Mouse (Mus musculus) gastrocnemius, adult 2 months (tissue): Measurements from ENCODE around the gene Gata3. TPM values are rescaled to one million over a fixed set of nuclear protein-coding genes. Genes with fewer than 3 reads are reported as not detected.

Experiments
- DNase-seq: peaks from one replicate; pipeline ENCODE4 v3.0.0; 2022
- H3K27ac ChIP-seq: fragments of 200-600 bp; 2 replicates; pipeline ENCODE4 v1.8.1; 2022; ENCODE audit warnings: mild to moderate bottlenecking
- H3K4me3 ChIP-seq: fragments of 200-600 bp; 2 replicates; pipeline ENCODE4 v1.8.1; 2022; ENCODE audit warnings: mild to moderate bottlenecking, moderate library complexity
- CTCF ChIP-seq: fragments of 200-600 bp; IDR thresholded peaks from 2 replicates; pipeline ENCODE4 v1.8.1; 2022; ENCODE audit warnings: antibody characterized with exemption, mild to moderate bottlenecking, moderate library complexity
- intact Hi-C: fragments of 180-260 bp; cut with DNase I; formaldehyde crosslinking; loops from one replicate; pipeline ENCODE4 v1.15.1; 2025
- total RNA-seq, 2 experiments: library from RNA; stranded (reverse); gene quantifications; 2 replicates each; pipeline ENCODE4 v1.2.3; 2021

The Gata3 gene
- total RNA-seq, 2 experiments from 2014 or later: 0.08 to 0.82 TPM

- no peak overlapping the region for H3K27ac ChIP-seq
- TF ChIP-seq CTCF: no peak
- no peak overlapping the region; the same call in 1 of the 2 replicates for H3K4me3 ChIP-seq
- intact Hi-C loops: no loop called here
- no peak for DNase-seq
These were observed 14.0 kb downstream of the Gata3 start for GRCm38 (mm10) chr2:9875676-9876357.

- intact Hi-C loops: no loop called here
- Histone ChIP-seq H3K27ac (no peak overlapping the region), H3K4me3 (no peak overlapping the region)
- TF ChIP-seq CTCF: no peak
- DNase-seq: no peak
These were observed 14.6 kb downstream of the Gata3 start for GRCm38 (mm10) chr2:9875220-9875619.

- DNase-seq: no peak
- intact Hi-C loops: no loop called here
- H3K27ac ChIP-seq: no peak overlapping the region
- TF ChIP-seq CTCF: no peak
- no peak overlapping the region for H3K4me3 ChIP-seq
These were observed 15.2 kb downstream of the Gata3 start for GRCm38 (mm10) chr2:9874467-9875219.

- intact Hi-C loops: no loop called here
- no peak overlapping the region for H3K4me3 ChIP-seq
- no peak for DNase-seq
- no peak for TF ChIP-seq CTCF
- no peak overlapping the region for H3K27ac ChIP-seq
These were observed 16.1 kb downstream of the Gata3 start for GRCm38 (mm10) chr2:9873757-9874156.

- no peak overlapping the region for H3K4me3 ChIP-seq
These were observed 17.2 kb downstream of the Gata3 start for GRCm38 (mm10) chr2:9872682-9873081.

GRCm38 (mm10) chr2:9871798-9872197 lies 18.0 kb downstream of the Gata3 start:
- intact Hi-C loops: no loop called here
- Histone ChIP-seq H3K27ac (no peak overlapping the region), H3K4me3 (no peak overlapping the region)
- no peak for DNase-seq
- TF ChIP-seq CTCF: no peak

More at GRCm38 (mm10) chr2:9872682-9873081, 17.2 kb downstream of the Gata3 start:
- TF ChIP-seq CTCF: no peak
- H3K27ac ChIP-seq: no peak overlapping the region
- no peak for DNase-seq
- intact Hi-C loops: no loop called here

- Histone ChIP-seq H3K27ac (no peak overlapping the region), H3K4me3 (no peak overlapping the region)
- DNase-seq: no peak
- intact Hi-C loops: no loop called here
- no peak for TF ChIP-seq CTCF
These were observed 18.6 kb downstream of the Gata3 start for GRCm38 (mm10) chr2:9871141-9871716.

- H3K4me3 ChIP-seq: no peak overlapping the region
- no peak for TF ChIP-seq CTCF
- intact Hi-C loops: no loop called here
- no peak overlapping the region for H3K27ac ChIP-seq
- DNase-seq: no peak
These were observed 22.6 kb downstream of the Gata3 start for GRCm38 (mm10) chr2:9867092-9867825.

GRCm38 (mm10) chr2:9860698-9861097 lies 29.1 kb downstream of the Gata3 start:
- intact Hi-C loops: no loop called here
- DNase-seq: no peak
- H3K27ac ChIP-seq: no peak overlapping the region
- TF ChIP-seq CTCF: no peak
- H3K4me3 ChIP-seq: no peak overlapping the region

- no peak for DNase-seq
- intact Hi-C loops: no loop called here
- no peak for TF ChIP-seq CTCF
These were observed 34.0 kb downstream of the Gata3 start for GRCm38 (mm10) chr2:9855861-9856260.

GRCm38 (mm10) chr2:9852851-9853576 lies 36.8 kb downstream of the Gata3 start:
- DNase-seq: no peak
- Histone ChIP-seq H3K27ac (no peak overlapping the region), H3K4me3 (no peak overlapping the region)
- no peak for TF ChIP-seq CTCF
- intact Hi-C loops: no loop called here

More at GRCm38 (mm10) chr2:9855861-9856260, 34.0 kb downstream of the Gata3 start:
- no peak overlapping the region for H3K27ac ChIP-seq
- H3K4me3 ChIP-seq: no peak overlapping the region

GRCm38 (mm10) chr2:9835195-9835594 lies 54.6 kb downstream of the Gata3 start:
- TF ChIP-seq CTCF: no peak
- intact Hi-C loops: no loop called here
- H3K4me3 ChIP-seq: no peak overlapping the region
- no peak for DNase-seq
- no peak overlapping the region for H3K27ac ChIP-seq
